Mouse (Mus musculus) brown adipose tissue, adult 24 weeks (tissue): ENCODE results near the gene Pced1b. TPM values are rescaled to one million over a fixed set of nuclear protein-coding genes. Genes with fewer than 3 reads are reported as not detected.
"Not testable (repeated sequence)": the region's sequence is repeated elsewhere in the genome, so short reads cannot be mapped to it uniquely, and the experiment has no call there.

Source experiments
- H3K27ac ChIP-seq: fragments of 200-500 bp; replicated peaks from 2 replicates; pipeline ENCODE4 v1.5.1; 2012; ENCODE audit warnings: low read depth, mild to moderate bottlenecking, low read length
- H3K4me1 ChIP-seq: fragments of 200-500 bp; 2 replicates; pipeline ENCODE4 v1.6.1; 2012; ENCODE audit warnings: low read length, mixed read lengths; ENCODE audit not compliant: control insufficient read depth, insufficient read depth, insufficient read length
- H3K4me3 ChIP-seq: fragments of 200-500 bp; 2 replicates; pipeline ENCODE4 v1.5.1; 2012; ENCODE audit warnings: low read depth, mild to moderate bottlenecking, low read length, moderate library complexity; ENCODE audit not compliant: insufficient read depth
- polyA plus RNA-seq: library from polyadenylated mRNA; stranded (reverse); fragments of >200 nt; gene quantifications from 2 replicates; pipeline ENCODE4 v1.2.4, GENCODE M21; 2012; ENCODE audit not compliant: missing spikeins, insufficient read depth, insufficient read length

Pced1b gene
- 1.5 and 1.9 TPM in 2 replicates for polyA plus RNA-seq

DNA sequence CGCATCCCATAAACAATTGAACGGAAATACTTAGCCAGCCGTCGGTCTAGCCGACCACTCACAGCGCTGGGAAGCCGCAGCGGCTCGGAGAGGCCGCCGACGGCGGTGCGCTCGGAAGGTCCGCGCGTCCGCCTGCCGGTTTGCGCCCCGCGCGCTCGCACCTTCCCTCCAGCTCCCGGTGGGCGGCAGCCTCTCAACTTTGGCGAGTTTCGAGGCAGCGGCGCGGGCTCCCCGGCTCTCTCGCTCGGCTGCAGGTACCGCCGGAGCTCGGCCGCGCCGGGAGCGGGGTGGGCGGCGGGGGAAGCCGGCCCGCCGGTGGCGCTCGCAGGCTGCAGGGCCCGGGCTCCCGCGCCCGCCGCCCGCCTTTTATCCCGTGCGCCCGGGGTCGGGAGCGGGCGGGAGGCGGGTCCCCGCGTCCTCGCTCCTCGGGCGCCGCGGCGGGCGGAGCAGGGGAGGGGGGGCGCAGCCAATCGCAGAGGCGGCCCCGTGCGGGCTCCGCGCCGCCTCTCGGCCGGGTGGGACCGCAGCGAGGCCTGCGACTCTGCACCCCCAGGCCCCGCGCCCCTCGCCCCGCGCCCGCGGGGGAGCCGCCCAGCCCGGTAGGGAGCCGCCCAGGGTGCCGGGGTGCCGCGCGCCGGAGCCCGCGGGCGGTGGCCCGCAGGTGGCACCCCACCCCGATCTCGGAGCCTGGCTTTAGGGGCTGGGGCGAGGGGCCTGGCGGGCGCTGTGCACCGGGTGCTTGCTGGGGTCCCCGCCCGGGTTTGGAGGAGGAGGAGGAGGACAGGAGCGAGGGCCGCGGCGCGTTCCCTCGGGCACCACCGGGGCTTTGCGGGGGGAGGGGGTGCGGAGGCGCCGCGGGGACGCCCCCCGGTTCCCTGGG lies at the start of gene Pced1b, which contains the start of gene Amigo2:
Pced1b (plus strand) TSS at position 197 of the 880 bp plus-strand sequence.
Amigo2 (minus strand) TSS at position 377 of the 880 bp plus-strand sequence.
- peak within 1 kb of the TSS; percentile 63 for H3K4me3 ChIP-seq
- H3K27ac ChIP-seq = peak within 1 kb of the TSS; percentile 46
- no peaks in the 10 kb centered on the region for H3K4me1 ChIP-seq

DNA sequence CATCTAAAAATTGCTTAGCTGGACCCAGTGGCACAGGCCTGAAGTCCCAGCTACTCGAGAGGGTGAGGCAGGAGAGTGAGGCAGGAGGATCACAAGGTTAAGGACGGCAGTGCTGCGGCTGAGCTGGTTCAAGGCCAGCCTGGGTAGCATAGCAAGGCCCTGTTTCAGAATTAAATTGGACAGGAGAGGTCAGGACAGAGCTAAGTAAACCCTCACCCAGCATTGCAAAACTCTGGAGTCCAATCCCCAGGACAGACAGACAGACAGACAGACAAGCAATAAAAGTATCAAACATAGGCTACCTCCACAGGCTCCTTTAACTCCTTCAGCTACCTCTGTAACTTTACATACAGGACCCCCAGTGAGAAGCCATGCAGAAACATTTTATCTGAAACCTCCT lies 42.0 kb upstream of the Pced1b start:
- Histone ChIP-seq H3K27ac (no peak overlapping the region), H3K4me1 (no peaks in the 10 kb centered on the region), H3K4me3 (no peak overlapping the region)

DNA sequence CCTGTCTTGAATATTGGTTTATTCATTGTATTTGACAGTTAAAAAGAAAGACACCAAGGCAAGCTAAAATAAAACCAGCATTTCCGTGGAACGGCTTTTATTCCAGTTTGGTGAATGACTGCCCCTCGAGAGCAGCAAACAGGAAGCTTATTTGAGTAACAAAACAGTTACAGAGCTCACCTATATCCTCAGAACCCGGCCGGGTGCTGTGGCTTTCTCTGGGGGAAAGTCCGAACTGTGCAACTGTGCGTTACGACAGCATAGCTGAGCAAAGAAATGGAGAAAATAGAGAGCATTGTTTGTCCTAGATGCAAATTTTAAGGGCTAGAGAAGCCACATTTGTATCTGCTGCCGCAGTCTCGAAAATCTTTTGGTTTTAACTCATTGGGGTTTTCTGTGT lies 41.1 kb upstream of the Pced1b start:
- H3K4me3 ChIP-seq = no peak overlapping the region
- H3K4me1 ChIP-seq = no peaks in the 10 kb centered on the region
- H3K27ac ChIP-seq = no peak overlapping the region

- no peak overlapping the region for H3K4me3 ChIP-seq
- no peaks in the 10 kb centered on the region for H3K4me1 ChIP-seq
- no peak overlapping the region for H3K27ac ChIP-seq
Measured at GRCm38 (mm10) chr15:97206506-97206905, 40.4 kb upstream of the Pced1b start.

- H3K27ac ChIP-seq, H3K4me1 ChIP-seq: not testable (repeated sequence)
Measured at GRCm38 (mm10) chr15:97209754-97210153, 37.2 kb upstream of the Pced1b start.

DNA sequence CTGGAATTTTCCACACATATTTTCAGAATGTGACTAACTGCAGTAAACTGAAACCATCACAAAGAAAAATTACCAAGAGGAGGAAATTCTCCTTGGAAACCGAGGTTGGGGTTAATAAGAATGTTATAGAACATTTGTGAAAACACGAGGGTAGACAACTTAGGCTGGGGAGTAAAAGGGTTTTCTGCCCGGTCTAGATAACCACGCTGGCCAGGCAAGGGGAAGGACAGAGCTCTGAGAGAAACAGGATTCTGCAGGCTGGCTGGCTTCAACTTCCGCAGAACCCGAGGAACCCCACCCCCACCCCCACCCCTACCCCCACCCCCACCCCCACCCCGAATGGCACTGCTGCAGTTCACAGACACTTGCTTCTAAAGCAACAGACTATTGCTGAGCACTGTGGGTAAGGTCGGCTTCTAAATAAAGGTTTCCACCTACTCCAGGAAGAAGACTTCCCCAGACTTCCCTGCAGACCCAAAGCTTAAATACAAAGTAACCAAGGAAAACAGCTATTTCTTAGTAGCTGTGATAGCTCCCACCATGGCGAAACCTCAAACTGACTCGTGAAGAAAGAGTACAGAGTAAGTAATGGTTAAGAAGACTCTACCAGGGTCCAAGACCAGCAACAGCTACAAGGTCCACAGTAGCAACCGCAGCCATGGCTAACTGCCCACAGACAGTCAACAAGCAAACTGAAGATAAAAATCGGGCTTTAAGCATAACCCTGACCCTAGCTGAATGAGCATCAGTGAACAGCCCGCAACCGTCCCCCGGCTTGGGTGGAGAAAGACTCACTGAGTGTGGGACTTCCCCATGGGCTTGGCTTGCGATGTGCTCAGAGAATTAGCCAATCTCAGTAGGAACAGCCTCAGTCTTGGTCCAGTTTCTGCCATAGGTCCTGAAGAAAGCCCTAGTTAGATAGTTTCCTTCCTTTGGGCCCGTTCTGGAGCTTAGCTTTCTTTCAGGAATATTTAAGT lies 34.1 kb upstream of the Pced1b start:
- no peaks in the 10 kb centered on the region for H3K4me1 ChIP-seq
- no peak overlapping the region for H3K27ac ChIP-seq
- no peak overlapping the region for H3K4me3 ChIP-seq

More at GRCm38 (mm10) chr15:97209754-97210153, 37.2 kb upstream of the Pced1b start:
- H3K4me3 ChIP-seq = not testable (repeated sequence)

DNA sequence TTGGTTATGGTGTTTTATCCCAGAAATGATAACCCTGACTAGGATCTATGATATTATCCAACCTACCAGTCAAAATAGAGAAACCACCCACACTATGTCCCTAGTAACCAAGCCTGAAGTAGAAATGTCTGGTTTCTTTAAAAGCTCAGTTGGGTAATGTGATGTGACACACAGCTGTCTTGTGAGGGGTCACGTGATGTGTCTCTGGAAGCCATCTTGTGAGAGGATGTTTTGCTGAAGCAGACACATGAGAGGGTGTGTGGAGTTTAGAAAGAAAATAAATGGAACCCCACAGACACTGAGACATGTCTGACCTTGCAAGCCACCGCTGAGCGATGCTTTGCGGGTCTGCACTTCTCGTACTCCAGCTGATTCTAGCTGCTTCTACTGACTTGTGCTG lies 30.1 kb upstream of the Pced1b start:
- no peaks in the 10 kb centered on the region for H3K4me1 ChIP-seq
- H3K27ac ChIP-seq = no peak overlapping the region

DNA sequence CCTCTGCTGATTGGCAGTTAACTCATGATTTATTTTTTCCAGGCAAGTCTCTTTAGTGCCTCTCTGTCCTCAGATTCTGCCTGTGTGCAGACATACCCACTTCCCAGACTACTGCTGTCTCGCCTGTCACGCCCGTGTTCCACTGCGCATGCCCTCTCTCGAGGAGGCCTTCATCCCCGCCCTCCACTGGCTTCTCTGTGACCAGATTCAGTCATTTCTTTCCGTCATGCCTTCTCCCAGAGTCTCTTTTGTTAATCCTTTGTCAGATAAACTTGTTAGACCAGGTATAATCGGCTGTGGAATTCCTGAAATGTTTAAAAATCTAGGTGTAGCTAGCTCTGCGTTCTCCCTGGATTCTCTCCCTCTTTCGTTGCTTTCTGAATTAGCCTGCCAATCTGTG lies 23.5 kb upstream of the Pced1b start:
- H3K4me1 ChIP-seq = no peaks in the 10 kb centered on the region
- H3K4me3 ChIP-seq = no peak overlapping the region
- H3K27ac ChIP-seq = no peak overlapping the region

More for the DNA sequence above, 30.1 kb upstream of the Pced1b start:
- no peak overlapping the region for H3K4me3 ChIP-seq

DNA sequence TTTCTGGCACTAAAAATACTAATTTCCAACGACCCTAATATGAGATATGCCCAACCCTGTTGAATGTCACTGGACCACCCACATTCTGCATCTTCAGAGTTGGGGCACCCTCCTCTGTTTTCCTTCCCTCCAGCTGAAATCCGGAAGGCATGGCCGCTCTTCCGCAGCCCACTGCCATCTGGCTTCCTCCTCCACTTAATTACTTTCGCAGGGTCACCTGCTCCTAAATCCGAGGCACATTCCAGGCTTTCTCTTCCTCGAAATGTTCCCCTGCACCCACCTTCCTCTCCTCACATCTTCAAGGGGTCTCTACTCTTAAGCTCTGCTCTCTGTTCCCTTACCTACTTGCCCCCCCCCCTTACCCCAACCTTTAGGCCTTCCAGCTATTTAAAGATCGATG lies 22.9 kb upstream of the Pced1b start:
- Histone ChIP-seq H3K27ac (no peak overlapping the region), H3K4me3 (no peak overlapping the region), H3K4me1 (no peaks in the 10 kb centered on the region)

DNA sequence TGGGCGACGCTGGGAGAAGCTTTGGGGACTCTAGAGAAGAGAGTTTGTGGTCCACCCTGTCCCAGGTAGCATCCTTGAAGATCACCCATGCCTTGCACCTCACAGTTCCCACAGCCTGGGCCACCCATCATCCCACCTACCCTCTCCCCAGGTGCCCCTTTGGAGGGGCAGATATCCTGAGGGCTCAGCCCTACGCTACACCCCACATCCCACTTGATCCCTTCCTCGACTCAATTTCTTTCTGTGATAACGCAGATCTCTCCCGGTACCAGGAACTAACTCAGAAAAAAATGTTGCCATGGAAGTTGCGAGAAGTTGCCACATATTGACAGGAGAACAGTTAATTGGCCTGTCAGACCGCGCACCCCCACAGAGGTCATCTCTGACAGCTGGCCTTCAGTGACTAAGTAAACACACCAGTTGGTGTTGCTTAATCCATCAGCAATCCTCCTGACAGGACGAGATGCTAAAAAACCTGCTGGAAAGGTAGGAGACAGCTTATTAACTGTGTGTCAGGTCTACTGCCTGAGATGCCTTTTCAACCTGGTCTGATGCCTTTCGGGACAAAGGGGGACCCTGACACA lies 17.3 kb upstream of the Pced1b start:
- Histone ChIP-seq H3K4me1 (no peaks in the 10 kb centered on the region), H3K27ac (no peak overlapping the region), H3K4me3 (no peak overlapping the region)

DNA sequence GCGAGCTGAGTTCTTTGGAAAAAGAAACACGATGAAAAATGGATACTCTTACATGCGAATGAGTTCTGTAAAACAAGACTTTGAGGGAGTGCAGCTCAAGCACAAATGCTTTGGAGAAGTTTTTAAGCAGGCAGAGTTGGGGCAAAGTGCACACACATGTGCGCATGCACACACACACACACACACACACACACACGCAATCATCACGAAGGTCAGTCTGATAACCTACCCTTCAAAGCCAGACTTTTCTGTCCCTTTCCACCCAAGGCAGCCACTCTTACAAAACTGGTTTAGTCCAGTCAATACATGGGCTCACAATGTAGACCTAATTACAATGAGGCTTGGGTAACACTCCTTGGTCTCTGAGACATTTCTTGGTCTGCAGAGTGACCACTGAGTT lies 12.8 kb upstream of the Pced1b start:
- Histone ChIP-seq H3K4me1 (no peaks in the 10 kb centered on the region), H3K4me3 (no peak overlapping the region), H3K27ac (no peak overlapping the region)

GRCm38 (mm10) chr15:97235183-97235582 lies 11.7 kb upstream of the Pced1b start:
- H3K27ac ChIP-seq = no peak overlapping the region

DNA sequence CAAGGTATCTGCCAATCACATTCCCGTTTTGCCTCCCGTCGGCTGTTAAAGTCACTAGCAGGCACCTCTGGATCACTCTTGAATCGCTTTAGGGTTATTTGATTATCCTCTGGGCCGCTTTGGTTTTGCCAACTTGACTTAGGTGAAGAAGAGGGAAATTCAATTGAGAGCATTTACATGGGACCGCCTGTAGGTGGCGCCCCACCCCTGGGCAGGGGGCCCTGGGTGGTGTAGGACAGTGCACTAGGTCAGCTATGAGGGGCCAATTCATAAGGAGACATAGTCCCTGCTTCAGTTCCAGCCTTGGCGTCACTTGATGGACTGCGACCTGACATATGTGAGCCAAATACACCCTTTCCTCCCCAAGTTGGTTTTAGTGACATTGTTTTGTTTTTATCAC lies 10.0 kb upstream of the Pced1b start:
- no peak overlapping the region for H3K27ac ChIP-seq
- no peak overlapping the region for H3K4me3 ChIP-seq
- H3K4me1 ChIP-seq = no peaks in the 10 kb centered on the region

More at GRCm38 (mm10) chr15:97235183-97235582, 11.7 kb upstream of the Pced1b start:
- H3K4me1 ChIP-seq = no peaks in the 10 kb centered on the region
- H3K4me3 ChIP-seq = no peak overlapping the region

- Histone ChIP-seq H3K4me1 (no peaks in the 10 kb centered on the region), H3K27ac (no peak overlapping the region), H3K4me3 (0 out of 2 replicates have a peak overlapping the region, but pooled peaks have one; percentile 9)
Measured at GRCm38 (mm10) chr15:97245392-97245791, 1.5 kb upstream of the Pced1b start.

GRCm38 (mm10) chr15:97246256-97246655 lies 651 bp upstream of the Pced1b start:
- Histone ChIP-seq H3K4me1 (no peaks in the 10 kb centered on the region), H3K4me3 (peak overlapping the region; percentile 20), H3K27ac (no peak overlapping the region)
